Mouse (Mus musculus) cerebellum, adult 2 months (tissue): Measurements from ENCODE around the gene Gm10964.

ENCODE experiments used
- CTCF ChIP-seq: fragments of 200-500 bp; IDR thresholded peaks from 2 replicates; pipeline ENCODE4 v1.5.1; 2011; ENCODE audit warnings: low read depth, mild to moderate bottlenecking, control low read depth, low read length, moderate library complexity, borderline replicate concordance; ENCODE audit not compliant: insufficient read depth
- POLR2A ChIP-seq: fragments of 200-500 bp; IDR thresholded peaks from 2 replicates; pipeline ENCODE4 v1.6.1; 2011; ENCODE audit warnings: low read length, control low read depth, borderline replicate concordance; ENCODE audit not compliant: insufficient read depth

DNA sequence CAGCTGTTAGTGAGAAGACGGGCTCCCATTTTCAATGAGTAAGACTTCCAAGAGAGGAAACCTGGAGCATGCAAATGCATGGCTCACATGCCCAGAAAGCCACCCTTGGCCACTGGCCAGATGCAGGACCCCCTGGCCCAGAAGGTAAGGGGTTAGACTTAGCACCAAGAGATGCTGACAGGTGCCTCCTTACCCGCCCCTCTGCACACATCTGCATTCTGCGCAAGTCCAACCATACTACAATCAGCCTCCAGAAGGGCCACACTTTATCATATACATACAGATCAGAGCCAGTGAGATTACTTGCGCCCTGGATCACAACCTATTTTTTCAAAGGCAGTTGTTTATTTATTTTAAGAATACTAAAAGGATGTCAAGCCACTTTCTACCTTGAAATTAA, 20.4 kb upstream of the Gm10964 start:
- TF ChIP-seq CTCF (no peak), POLR2A (no peak)
